Mouse (Mus musculus) embryonic facial prominence, embryonic 13.5 days (tissue): Measurements from ENCODE around the gene Casp6. TPM values are rescaled to one million over a fixed set of nuclear protein-coding genes. Genes with fewer than 3 reads are reported as not detected.
A peak's percentile ranks its signal among the peaks of the same experiment; 100 is the strongest.

Source experiments
- ATAC-seq: fragments of 200-750 bp; cut with Nextera tagmentation; 2 replicates; pipeline ENCODE4 v1.8.0; 2017; ENCODE audit warnings: low read depth; ENCODE audit not compliant: insufficient number of reproducible peaks, insufficient read depth, low FRiP score, low TSS enrichment
- H3K27ac ChIP-seq: fragments of 300-500 bp; sonication (generic); 2 replicates; pipeline ENCODE4 v1.5.1; 2015; ENCODE audit warnings: moderate library complexity, mild to moderate bottlenecking, inconsistent platforms
- H3K27me3 ChIP-seq: fragments of 300-500 bp; sonication (generic); 2 replicates; pipeline ENCODE4 v1.6.1; 2015; ENCODE audit warnings: mild to moderate bottlenecking, inconsistent platforms
- H3K36me3 ChIP-seq: fragments of 300-500 bp; sonication (generic); 2 replicates; pipeline ENCODE4 v1.6.1; 2015; ENCODE audit warnings: mild to moderate bottlenecking, inconsistent platforms
- H3K4me1 ChIP-seq: fragments of 300-500 bp; sonication (generic); 2 replicates; pipeline ENCODE4 v1.6.1; 2015; ENCODE audit warnings: inconsistent platforms
- H3K4me2 ChIP-seq: fragments of 300-500 bp; sonication (generic); 2 replicates; pipeline ENCODE4 v1.6.1; 2015; ENCODE audit warnings: moderate library complexity, mild to moderate bottlenecking, inconsistent platforms
- H3K4me3 ChIP-seq: fragments of 300-500 bp; sonication (generic); 2 replicates; pipeline ENCODE4 v1.5.1; 2015; ENCODE audit warnings: mild to moderate bottlenecking, inconsistent platforms
- H3K9ac ChIP-seq: fragments of 300-500 bp; sonication (generic); 2 replicates; pipeline ENCODE4 v1.6.1; 2015; ENCODE audit warnings: mild to moderate bottlenecking, inconsistent platforms
- H3K9me3 ChIP-seq: fragments of 300-500 bp; sonication (generic); 2 replicates; pipeline ENCODE4 v1.6.1; 2016; ENCODE audit warnings: inconsistent platforms
- WGBS: fragments of 180-500 bp; shearing (Covaris S2); methylation state at CpG from one replicate; pipeline ENCODE4 v1.1.7; 2015; ENCODE audit warnings: mixed read lengths; 5-methylcytosine and 5-hydroxymethylcytosine counted together
- polyA plus RNA-seq: library from polyadenylated mRNA; unstranded; fragments of >200 nt; fragmentation: Nextera tagmentation; extraction: Ambion mirVana; gene quantifications from 2 replicates; pipeline ENCODE4 v1.2.1, GENCODE M21; 2015

The Casp6 gene
- 91.9 and 97.7 TPM in 2 replicates for polyA plus RNA-seq

GRCm38 (mm10) chr3:129901271-129901809, at the start of gene Casp6:
Gene Casp6 (plus strand): TSS chr3:129901425.
- peaks cover 24% of the 10 kb centered on the region for H3K4me1 ChIP-seq
- H3K4me3 ChIP-seq = peak within 1 kb of the TSS; percentile 75
- H3K36me3 ChIP-seq = peaks cover 10% of the 10 kb centered on the region
- peak within 1 kb of the TSS; percentile 80 for H3K4me2 ChIP-seq
- peak; percentile 97 for ATAC-seq
- peak within 1 kb of the TSS; percentile 82 for H3K9ac ChIP-seq
- H3K9me3 ChIP-seq = no peaks in the 10 kb centered on the region
- WGBS = under 1% methylated on average over 34 of the region's 34 CpGs
- H3K27me3 ChIP-seq = no peaks in the 10 kb centered on the region
- peak within 1 kb of the TSS; percentile 82 for H3K27ac ChIP-seq

- no peaks in the 10 kb centered on the region for H3K36me3 ChIP-seq
- H3K9ac ChIP-seq = no peak overlapping the region
- ATAC-seq = no peak
- WGBS = 83% methylated on average over 2 of the region's 2 CpGs
- no peak overlapping the region for H3K4me3 ChIP-seq
- H3K27me3 ChIP-seq = no peaks in the 10 kb centered on the region
- no peak overlapping the region for H3K4me2 ChIP-seq
- H3K9me3 ChIP-seq = no peaks in the 10 kb centered on the region
- H3K4me1 ChIP-seq = no peaks in the 10 kb centered on the region
- no peak overlapping the region for H3K27ac ChIP-seq
Measured at GRCm38 (mm10) chr3:129862592-129862991, 38.6 kb upstream of the Casp6 start.

DNA sequence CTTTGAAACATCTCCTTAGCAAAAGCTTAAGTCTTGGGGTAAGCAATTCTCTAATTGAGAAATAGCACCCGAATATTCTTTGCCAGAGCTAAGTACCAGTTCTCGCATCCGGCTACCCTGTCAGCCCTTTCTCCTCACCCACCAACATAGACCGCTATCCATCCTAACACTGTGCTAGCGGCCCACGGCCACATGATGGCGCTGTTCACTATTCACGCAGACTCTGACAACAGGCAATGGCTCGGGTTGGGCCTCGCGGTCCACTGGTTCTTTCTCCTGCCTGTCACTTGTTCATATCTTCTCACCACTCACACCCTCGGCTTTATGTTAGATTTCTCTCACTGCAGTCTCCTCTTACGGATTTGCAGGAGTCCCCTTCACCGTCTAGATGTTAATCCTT, 37.5 kb upstream of the Casp6 start:
- Histone ChIP-seq H3K27ac (no peak overlapping the region), H3K9me3 (no peaks in the 10 kb centered on the region), H3K4me1 (no peaks in the 10 kb centered on the region), H3K4me3 (no peak overlapping the region), H3K27me3 (no peaks in the 10 kb centered on the region), H3K9ac (no peak overlapping the region), H3K36me3 (no peaks in the 10 kb centered on the region), H3K4me2 (no peak overlapping the region)
- 53% methylated on average over 14 of the region's 14 CpGs for WGBS
- ATAC-seq = no peak

DNA sequence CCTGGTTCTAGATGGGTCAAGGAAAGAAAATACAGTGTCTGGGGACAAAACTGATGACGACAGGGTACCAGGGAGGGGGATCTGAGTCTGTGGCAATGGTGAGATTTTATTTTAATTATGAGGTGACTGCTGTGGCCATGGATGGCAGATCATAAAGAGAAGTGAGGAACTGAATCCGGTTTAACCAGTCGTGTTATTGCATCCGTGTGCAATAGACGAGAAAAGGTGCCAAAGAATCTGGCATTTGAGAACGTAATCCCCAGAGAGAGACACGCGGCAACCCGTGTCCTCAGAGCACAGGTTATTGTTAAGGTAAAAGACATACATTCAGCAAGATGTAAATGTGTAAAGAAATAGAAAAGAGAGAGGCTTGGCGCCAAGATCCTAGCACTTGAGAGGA, 23.9 kb upstream of the Casp6 start:
- no peak overlapping the region for H3K4me3 ChIP-seq
- no peak for ATAC-seq
- H3K4me1 ChIP-seq = peaks cover 4% of the 10 kb centered on the region
- H3K9ac ChIP-seq = no peak overlapping the region
- 0 out of 2 replicates have a peak, but pooled peaks cover 4% of the 10 kb centered on the region for H3K27me3 ChIP-seq
- H3K9me3 ChIP-seq = no peaks in the 10 kb centered on the region
- H3K36me3 ChIP-seq = no peaks in the 10 kb centered on the region
- WGBS = 81% methylated on average over 10 of the region's 10 CpGs
- H3K4me2 ChIP-seq = no peak overlapping the region
- H3K27ac ChIP-seq = no peak overlapping the region

- Histone ChIP-seq H3K27ac (peak within 1 kb of the TSS; percentile 69), H3K36me3 (no peaks in the 10 kb centered on the region), H3K4me1 (peaks cover 4% of the 10 kb centered on the region), H3K4me3 (peak within 1 kb of the TSS; percentile 69), H3K27me3 (0 out of 2 replicates have a peak, but pooled peaks cover 4% of the 10 kb centered on the region), H3K4me2 (peak within 1 kb of the TSS; percentile 85), H3K9ac (peak within 1 kb of the TSS; percentile 81), H3K9me3 (no peaks in the 10 kb centered on the region)
- ATAC-seq = peak; percentile 79
- WGBS = under 1% methylated on average over 61 of the region's 66 CpGs
Measured at GRCm38 (mm10) chr3:129878405-129879021, 22.7 kb upstream of the Casp6 start, which contains the start of gene Pla2g12a. Gene Pla2g12a (plus strand): TSS chr3:129878606.

DNA sequence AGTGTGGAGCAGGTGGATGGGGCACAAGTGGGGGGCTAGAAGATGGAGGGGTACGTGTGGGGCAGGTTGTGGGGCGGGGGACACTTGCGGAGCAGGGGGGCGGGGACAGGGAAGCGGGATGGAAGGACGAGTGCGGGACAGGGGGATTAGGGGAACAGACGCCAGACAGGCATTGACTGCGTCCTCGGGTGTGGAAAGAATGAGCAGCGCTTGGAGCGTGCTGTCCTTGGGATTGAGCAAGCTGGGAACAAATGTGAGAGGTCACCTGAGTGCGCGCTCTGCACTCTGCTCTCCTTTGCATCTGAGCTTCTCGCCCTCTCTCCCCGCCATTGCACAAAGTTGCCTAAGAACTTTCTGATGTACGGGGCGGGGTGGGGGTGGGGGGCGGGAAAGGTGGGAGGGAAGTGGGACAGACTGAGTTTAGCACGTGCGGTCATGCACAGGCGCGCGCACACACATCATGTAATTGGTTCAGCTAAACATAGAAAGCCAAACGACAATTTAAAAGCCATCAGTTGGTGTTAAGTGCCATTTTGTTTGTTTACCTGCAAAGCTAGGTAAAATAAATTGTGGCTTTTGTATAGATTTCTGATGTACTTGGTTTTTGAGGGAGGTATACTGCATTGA, 22.0 kb upstream of the Casp6 start:
- WGBS = under 1% methylated on average over 24 of the region's 25 CpGs
- H3K4me2 ChIP-seq = peak overlapping the region; percentile 85
- 0 out of 2 replicates have a peak, but pooled peaks cover 4% of the 10 kb centered on the region for H3K27me3 ChIP-seq
- no peaks in the 10 kb centered on the region for H3K9me3 ChIP-seq
- H3K4me1 ChIP-seq = peaks cover 4% of the 10 kb centered on the region
- peak overlapping the region; percentile 69 for H3K27ac ChIP-seq
- peak overlapping the region; percentile 69 for H3K4me3 ChIP-seq
- ATAC-seq = peak; percentile 8; the same call in 1 of the 2 replicates
- H3K36me3 ChIP-seq = no peaks in the 10 kb centered on the region
- peak overlapping the region; percentile 81 for H3K9ac ChIP-seq

GRCm38 (mm10) chr3:129879913-129880312, 21.3 kb upstream of the Casp6 start:
- Histone ChIP-seq H3K9me3 (no peaks in the 10 kb centered on the region), H3K36me3 (no peaks in the 10 kb centered on the region), H3K9ac (no peak overlapping the region), H3K4me3 (no peak overlapping the region), H3K4me2 (peak overlapping the region; percentile 85), H3K27ac (no peak overlapping the region), H3K27me3 (0 out of 2 replicates have a peak, but pooled peaks cover 4% of the 10 kb centered on the region), H3K4me1 (peaks cover 4% of the 10 kb centered on the region)
- ATAC-seq = no peak
- WGBS = 81% methylated on average over 2 of the region's 2 CpGs

DNA sequence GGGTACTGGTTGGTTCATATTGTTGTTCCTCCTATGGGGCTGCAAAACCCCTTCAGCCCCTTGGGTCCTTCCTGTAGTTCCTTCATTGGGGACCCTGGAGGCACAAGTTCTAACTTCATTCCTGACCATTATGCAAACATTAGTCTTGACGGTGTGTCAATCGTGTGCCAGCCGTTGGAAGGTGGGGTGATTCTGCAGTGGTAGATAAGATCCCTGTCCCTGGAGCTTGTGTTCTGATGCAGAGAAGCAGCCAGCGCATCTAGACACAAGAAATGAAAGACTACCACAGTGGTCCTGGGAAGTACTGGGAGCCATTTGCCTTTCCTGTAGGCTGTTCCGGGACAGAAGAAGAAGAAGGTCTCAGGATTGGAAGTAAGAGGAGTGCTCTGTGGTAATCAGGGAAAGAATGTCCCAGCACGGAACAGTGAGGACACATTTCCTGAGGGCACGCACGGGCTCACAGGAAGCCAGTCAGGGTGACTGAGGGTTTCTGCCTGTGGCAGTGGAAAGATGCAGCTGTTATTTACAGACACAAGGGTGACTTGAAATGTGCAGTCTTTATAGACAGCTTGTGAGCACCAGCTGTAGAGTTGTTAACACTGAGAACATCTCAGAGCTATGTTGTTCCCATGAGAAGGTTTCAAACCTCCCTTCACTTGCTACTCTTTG, 20.2 kb upstream of the Casp6 start:
- WGBS = 61% methylated on average over 8 of the region's 8 CpGs
- Histone ChIP-seq H3K9me3 (no peaks in the 10 kb centered on the region), H3K4me3 (no peak overlapping the region), H3K4me2 (no peak overlapping the region), H3K9ac (no peak overlapping the region), H3K36me3 (no peaks in the 10 kb centered on the region), H3K27me3 (0 out of 2 replicates have a peak, but pooled peaks cover 4% of the 10 kb centered on the region), H3K4me1 (peaks cover 4% of the 10 kb centered on the region), H3K27ac (no peak overlapping the region)
- no peak for ATAC-seq

DNA sequence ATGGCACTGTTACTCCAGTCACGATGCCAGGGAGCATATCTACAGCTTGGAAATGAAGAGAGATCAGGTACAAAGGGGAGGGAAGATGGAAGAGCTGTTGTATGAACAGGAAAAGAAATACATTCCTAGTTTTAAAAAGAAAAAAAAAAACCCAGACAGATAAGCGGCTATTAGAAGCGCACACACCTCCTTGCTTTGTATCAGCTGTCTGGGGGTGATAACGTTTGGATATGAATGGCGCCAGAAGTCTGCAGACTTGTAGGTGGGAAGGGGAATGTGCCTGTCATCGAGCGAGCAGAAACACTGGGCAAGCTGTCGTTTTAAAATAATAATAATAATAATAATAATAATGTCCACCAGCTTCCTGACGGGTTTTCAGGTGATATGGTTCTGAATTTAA, 15.6 kb upstream of the Casp6 start:
- Histone ChIP-seq H3K9me3 (no peaks in the 10 kb centered on the region), H3K4me3 (no peak overlapping the region), H3K27ac (no peak overlapping the region), H3K27me3 (no peaks in the 10 kb centered on the region), H3K36me3 (0 out of 2 replicates have a peak, but pooled peaks cover 3% of the 10 kb centered on the region), H3K4me2 (no peak overlapping the region), H3K4me1 (no peaks in the 10 kb centered on the region), H3K9ac (no peak overlapping the region)
- ATAC-seq = no peak
- 87% methylated on average over 9 of the region's 9 CpGs for WGBS

DNA sequence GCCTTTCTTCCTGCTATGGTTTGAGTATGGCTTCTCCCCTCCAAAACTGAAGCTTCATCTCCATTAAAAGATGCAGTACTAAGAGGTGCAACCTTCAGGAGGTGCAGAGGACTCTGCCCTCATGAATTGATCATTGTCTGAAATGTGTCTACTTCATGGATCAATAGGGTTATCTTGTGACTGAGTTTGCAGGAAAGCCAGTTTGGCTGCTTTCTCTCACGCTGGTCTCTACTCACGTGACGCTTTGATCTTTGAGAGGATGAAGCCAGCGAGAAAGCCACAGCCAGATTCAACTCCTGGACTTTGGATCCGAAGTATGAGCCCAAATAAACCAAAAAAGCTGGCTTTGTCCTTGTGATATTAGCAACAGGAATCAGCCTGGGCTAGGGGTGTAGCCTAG, 14.8 kb upstream of the Casp6 start:
- Histone ChIP-seq H3K9ac (no peak overlapping the region), H3K9me3 (no peaks in the 10 kb centered on the region), H3K4me2 (no peak overlapping the region), H3K27me3 (no peaks in the 10 kb centered on the region), H3K36me3 (0 out of 2 replicates have a peak, but pooled peaks cover 10% of the 10 kb centered on the region), H3K27ac (no peak overlapping the region), H3K4me1 (no peaks in the 10 kb centered on the region), H3K4me3 (no peak overlapping the region)
- WGBS = 63% methylated on average over 5 of the region's 5 CpGs
- ATAC-seq = no peak

DNA sequence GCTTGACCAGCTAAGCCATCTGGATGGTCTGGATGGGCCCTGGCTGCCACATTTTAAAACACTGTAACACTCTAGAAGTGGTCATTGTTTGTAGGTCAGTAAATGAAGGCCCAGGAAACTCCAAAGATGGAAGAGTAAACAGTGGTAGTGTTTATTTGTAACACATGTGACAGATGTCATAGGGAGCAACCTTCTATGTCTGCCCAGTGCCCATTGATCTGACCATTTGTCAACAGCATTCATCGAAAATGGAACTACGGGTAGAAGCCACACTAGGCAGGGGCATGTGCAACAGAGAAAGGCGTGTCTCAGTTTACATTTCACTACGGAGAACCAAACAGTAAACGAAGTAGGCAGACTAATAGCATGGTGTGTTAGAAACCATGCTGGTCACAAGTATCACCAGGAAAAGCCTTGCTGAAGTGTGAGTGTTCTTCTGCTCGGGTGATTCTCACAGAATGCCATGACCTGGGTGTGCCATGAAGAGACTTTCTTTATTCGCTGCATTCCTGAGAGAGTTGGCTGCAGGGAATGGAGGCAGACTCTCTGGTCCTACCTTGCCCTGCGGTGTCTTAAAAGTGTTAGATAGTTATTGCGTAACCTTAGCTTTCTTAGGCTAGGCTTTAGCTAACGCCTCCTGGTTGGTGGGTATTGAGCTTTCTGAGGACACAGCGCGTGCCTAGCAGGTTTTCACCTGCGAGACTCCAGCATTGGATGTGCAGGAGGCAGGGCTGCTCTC, 13.3 kb upstream of the Casp6 start:
- WGBS = 84% methylated on average over 13 of the region's 13 CpGs

More for the DNA sequence above, 13.3 kb upstream of the Casp6 start:
- Histone ChIP-seq H3K4me1 (no peaks in the 10 kb centered on the region), H3K36me3 (0 out of 2 replicates have a peak, but pooled peaks cover 12% of the 10 kb centered on the region), H3K27me3 (no peaks in the 10 kb centered on the region), H3K9ac (no peak overlapping the region), H3K9me3 (no peaks in the 10 kb centered on the region), H3K27ac (no peak overlapping the region), H3K4me3 (no peak overlapping the region), H3K4me2 (no peak overlapping the region)
- ATAC-seq = no peak
